Mouse (Mus musculus) stomach, embryonic 14.5 days (tissue): ENCODE measurements around the gene Atp6v0a1. TPM values are rescaled to one million over a fixed set of nuclear protein-coding genes. Genes with fewer than 3 reads are reported as not detected.

Experiments used
- ATAC-seq: fragments of 200-750 bp; cut with Nextera tagmentation; 2 replicates; pipeline ENCODE4 v1.8.0; 2017; ENCODE audit warnings: low read depth, moderate TSS enrichment; ENCODE audit not compliant: insufficient number of reproducible peaks, insufficient read depth, low FRiP score
- H3K27ac ChIP-seq: fragments of 300-500 bp; sonication (generic); 2 replicates; pipeline ENCODE4 v1.5.1; 2014; ENCODE audit warnings: mild to moderate bottlenecking, low read length, moderate library complexity, mixed read lengths
- H3K27me3 ChIP-seq: fragments of 300-500 bp; sonication (generic); 2 replicates; pipeline ENCODE4 v1.6.1; 2014; ENCODE audit warnings: low read length, control low read depth, mixed read lengths; ENCODE audit not compliant: control insufficient read depth, insufficient read depth
- H3K36me3 ChIP-seq: fragments of 300-500 bp; sonication (generic); 2 replicates; pipeline ENCODE4 v1.6.1; 2014; ENCODE audit warnings: mild to moderate bottlenecking, control low read depth, low read length, moderate library complexity, mixed read lengths; ENCODE audit not compliant: control insufficient read depth, insufficient read depth
- H3K4me1 ChIP-seq: fragments of 300-500 bp; sonication (generic); 2 replicates; pipeline ENCODE4 v1.6.1; 2014; ENCODE audit warnings: low read length, control low read depth, mixed read lengths; ENCODE audit not compliant: control insufficient read depth, insufficient read depth
- H3K4me2 ChIP-seq: fragments of 300-500 bp; sonication (generic); replicated peaks from 2 replicates; pipeline ENCODE4 v1.6.1; 2014; ENCODE audit warnings: low read depth, low read length, control low read depth
- H3K4me3 ChIP-seq: fragments of 300-500 bp; sonication (generic); 2 replicates; pipeline ENCODE4 v1.5.1; 2014; ENCODE audit warnings: low read depth, low read length, control low read depth
- H3K9ac ChIP-seq: fragments of 300-500 bp; sonication (generic); replicated peaks from 2 replicates; pipeline ENCODE4 v1.6.1; 2014; ENCODE audit warnings: low read depth, mild to moderate bottlenecking, control low read depth, low read length, moderate library complexity, mixed read lengths
- H3K9me3 ChIP-seq: fragments of 300-500 bp; sonication (generic); 2 replicates; pipeline ENCODE4 v1.6.1; 2016; ENCODE audit warnings: low read depth, low read length, control low read depth; ENCODE audit not compliant: control insufficient read depth
- WGBS: fragments of 180-500 bp; shearing (Covaris S2); extraction: QIAGEN DNeasy Blood & Tissue Kit; methylation state at CpG from one replicate; pipeline ENCODE4 v1.1.7; 2014; 5-methylcytosine and 5-hydroxymethylcytosine counted together
- polyA plus RNA-seq: library from polyadenylated mRNA; unstranded; fragments of >200 nt; fragmentation: Nextera tagmentation; extraction: Ambion mirVana; gene quantifications from 2 replicates; pipeline ENCODE4 v1.2.1, GENCODE M21; 2014

The Atp6v0a1 gene
- polyA plus RNA-seq, 1 experiment from 2014 or later, result 42.0 TPM

GRCm38 (mm10) chr11:101053974-101054373 lies 44.7 kb downstream of the Atp6v0a1 start:
- no peaks in the 10 kb centered on the region for H3K9me3 ChIP-seq
- 97% methylated on average over 1 of the region's 1 CpGs for WGBS
- H3K4me1 ChIP-seq, result peaks cover 22% of the 10 kb centered on the region
- H3K4me3 ChIP-seq, result no peak overlapping the region
- H3K4me2 ChIP-seq, result no peak overlapping the region
- H3K9ac ChIP-seq, result no peak overlapping the region
- no peaks in the 10 kb centered on the region for H3K27me3 ChIP-seq
- no peak for ATAC-seq
- H3K27ac ChIP-seq, result no peak overlapping the region
- peaks cover 9% of the 10 kb centered on the region for H3K36me3 ChIP-seq

GRCm38 (mm10) chr11:101055418-101055817 lies 46.2 kb downstream of the Atp6v0a1 start:
- H3K9me3 ChIP-seq, result no peaks in the 10 kb centered on the region
- no peak overlapping the region for H3K4me2 ChIP-seq
- H3K4me3 ChIP-seq, result no peak overlapping the region
- WGBS, result 78% methylated on average over 14 of the region's 14 CpGs
- ATAC-seq, result no peak
- no peaks in the 10 kb centered on the region for H3K27me3 ChIP-seq
- peaks cover 4% of the 10 kb centered on the region for H3K36me3 ChIP-seq
- peaks cover 33% of the 10 kb centered on the region for H3K4me1 ChIP-seq
- H3K27ac ChIP-seq, result no peak overlapping the region
- no peak overlapping the region for H3K9ac ChIP-seq

GRCm38 (mm10) chr11:101056885-101057284 lies 47.6 kb downstream of the Atp6v0a1 start:
- 10% methylated on average over 8 of the region's 8 CpGs for WGBS
- H3K9ac ChIP-seq, result no peak overlapping the region; the same call in 1 of the 2 replicates
- H3K27me3 ChIP-seq, result no peaks in the 10 kb centered on the region
- peak overlapping the region; percentile 92 for H3K27ac ChIP-seq
- ATAC-seq, result peak; percentile 65
- no peak overlapping the region for H3K4me3 ChIP-seq
- H3K36me3 ChIP-seq, result no peaks in the 10 kb centered on the region; the same call in 1 of the 2 replicates
- no peaks in the 10 kb centered on the region for H3K9me3 ChIP-seq
- peaks cover 45% of the 10 kb centered on the region for H3K4me1 ChIP-seq
- H3K4me2 ChIP-seq, result no peak overlapping the region

- no peaks in the 10 kb centered on the region for H3K9me3 ChIP-seq
- peaks cover 2% of the 10 kb centered on the region; the same call in 1 of the 2 replicates for H3K36me3 ChIP-seq
- no peak for ATAC-seq
- no peaks in the 10 kb centered on the region for H3K27me3 ChIP-seq
- H3K4me3 ChIP-seq, result no peak overlapping the region
- H3K27ac ChIP-seq, result peak overlapping the region; percentile 92; the same call in 1 of the 2 replicates
- no peak overlapping the region for H3K9ac ChIP-seq
- H3K4me2 ChIP-seq, result no peak overlapping the region
- peaks cover 51% of the 10 kb centered on the region for H3K4me1 ChIP-seq
- 30% methylated on average over 5 of the region's 5 CpGs for WGBS
Observed at GRCm38 (mm10) chr11:101057860-101058259, 48.6 kb downstream of the Atp6v0a1 start.

GRCm38 (mm10) chr11:101058726-101059125 lies 49.5 kb downstream of the Atp6v0a1 start:
- Histone ChIP-seq H3K4me2 (no peak overlapping the region), H3K4me3 (no peak overlapping the region), H3K4me1 (peaks cover 59% of the 10 kb centered on the region), H3K9ac (no peak overlapping the region), H3K27me3 (no peaks in the 10 kb centered on the region), H3K27ac (peak overlapping the region; percentile 66; the same call in 1 of the 2 replicates), H3K9me3 (no peaks in the 10 kb centered on the region), H3K36me3 (peaks cover 2% of the 10 kb centered on the region; the same call in 1 of the 2 replicates)
- WGBS, result 49% methylated on average over 5 of the region's 5 CpGs
- no peak for ATAC-seq

- H3K9ac ChIP-seq, result no peak overlapping the region
- peak overlapping the region; percentile 86 for H3K27ac ChIP-seq
- peaks cover 2% of the 10 kb centered on the region; the same call in 1 of the 2 replicates for H3K36me3 ChIP-seq
- H3K4me1 ChIP-seq, result peaks cover 65% of the 10 kb centered on the region
- no peaks in the 10 kb centered on the region for H3K9me3 ChIP-seq
- 86% methylated on average over 10 of the region's 10 CpGs for WGBS
- no peaks in the 10 kb centered on the region for H3K27me3 ChIP-seq
- ATAC-seq, result no peak
- H3K4me2 ChIP-seq, result no peak overlapping the region
- no peak overlapping the region for H3K4me3 ChIP-seq
Observed at GRCm38 (mm10) chr11:101059473-101059872, 50.2 kb downstream of the Atp6v0a1 start.

GRCm38 (mm10) chr11:101060126-101060525 lies 50.9 kb downstream of the Atp6v0a1 start:
- Histone ChIP-seq H3K27me3 (no peaks in the 10 kb centered on the region), H3K27ac (peak overlapping the region; percentile 86), H3K4me3 (no peak overlapping the region), H3K4me2 (no peak overlapping the region), H3K9ac (no peak overlapping the region), H3K4me1 (peaks cover 65% of the 10 kb centered on the region), H3K9me3 (no peaks in the 10 kb centered on the region), H3K36me3 (peaks cover 2% of the 10 kb centered on the region; the same call in 1 of the 2 replicates)
- 33% methylated on average over 8 of the region's 8 CpGs for WGBS
- no peak for ATAC-seq

- H3K9me3 ChIP-seq, result no peaks in the 10 kb centered on the region
- H3K36me3 ChIP-seq, result peaks cover 2% of the 10 kb centered on the region; the same call in 1 of the 2 replicates
- H3K27me3 ChIP-seq, result no peaks in the 10 kb centered on the region
- peak overlapping the region; percentile 86 for H3K27ac ChIP-seq
- no peak overlapping the region for H3K4me2 ChIP-seq
- 73% methylated on average over 5 of the region's 5 CpGs for WGBS
- H3K4me3 ChIP-seq, result no peak overlapping the region
- H3K4me1 ChIP-seq, result peaks cover 65% of the 10 kb centered on the region
- ATAC-seq, result no peak
- H3K9ac ChIP-seq, result no peak overlapping the region
Observed at GRCm38 (mm10) chr11:101061049-101061448, 51.8 kb downstream of the Atp6v0a1 start.
